Mouse (Mus musculus) MEL (cell line): ENCODE measurements around the gene Chkb.

Experiments
- E2F4 ChIP-seq: IDR thresholded peaks from 2 replicates; pipeline ENCODE4 v1.6.1; 2011; ENCODE audit warnings: low read depth, low read length, improper control_type of control experiment, borderline replicate concordance
- HCFC1 ChIP-seq: IDR thresholded peaks from 2 replicates; pipeline ENCODE4 v1.6.1; 2012; ENCODE audit warnings: low read depth, mild to moderate bottlenecking, inconsistent platforms, low read length, improper control_type of control experiment, moderate library complexity
- POLR2A ChIP-seq, 2 experiments: IDR thresholded peaks; 2 replicates each; pipeline ENCODE4 v1.6.1; 2011 to 2012; ENCODE audit warnings: low read length in 2 of 2, mild to moderate bottlenecking in 2 of 2, control low read depth in 1 of 2, improper control_type of control experiment in 1 of 2, low read depth in 1 of 2, moderate library complexity in 1 of 2; ENCODE audit not compliant: control insufficient read depth in 1 of 2, insufficient read depth in 1 of 2, poor library complexity in 1 of 2

GRCm38 (mm10) chr15:89379429-89379828 lies 50.3 kb downstream of the Chkb start:
- TF ChIP-seq HCFC1 (no peak), POLR2A (IDR thresholded peaks at IDR 0.05; ENCODE audit: control insufficient read depth in 1 of 2, insufficient read depth in 1 of 2, low read depth in 1 of 2, low read length in 2 of 2, poor library complexity in 1 of 2) (no peak), E2F4 (no peak)
